Mouse (Mus musculus): Measurements from ENCODE around the gene Neil1. TPM values are rescaled to one million over a fixed set of nuclear protein-coding genes. Genes with fewer than 3 reads are reported as not detected.

The Neil1 gene
- polyA plus RNA-seq, 1 experiment from 2014 or later, result 5.5 TPM

DNA sequence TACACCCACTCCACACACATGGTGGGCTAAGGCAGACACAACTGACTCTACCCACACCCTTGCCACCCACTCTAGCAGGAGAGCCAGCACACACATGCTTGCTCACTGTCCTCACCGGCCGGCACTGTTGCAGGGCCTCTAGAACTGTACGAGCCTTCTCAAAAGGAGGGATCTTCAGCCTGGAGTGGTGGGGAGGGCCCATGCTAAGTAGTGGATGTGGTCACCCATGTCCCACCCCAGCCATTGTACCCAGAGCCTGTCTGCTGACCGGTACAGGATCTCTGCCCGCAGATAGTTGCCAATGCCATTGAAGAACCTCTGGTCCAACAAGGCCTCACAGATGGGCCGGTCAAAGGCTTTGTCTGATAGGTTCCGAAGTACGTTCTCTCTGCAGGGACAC, 3.3 kb downstream of the Neil1 start:
- Histone ChIP-seq H3K4me3 (ENCODE audit: low read depth, low read length) (no peak overlapping the region), H3K27ac (ENCODE audit: low read depth, low read length) (no peak overlapping the region), H3K27me3 (replicated peaks; ENCODE audit: control insufficient read depth, insufficient read depth, low read length) (no peaks in the 10 kb centered on the region), H3K4me2 (ENCODE audit: low read length) (no peak overlapping the region), H3K9me3 (replicated peaks; ENCODE audit: control insufficient read depth, low read length) (no peaks in the 10 kb centered on the region), H3K4me1 (ENCODE audit: control insufficient read depth, insufficient read depth, low read length) (peaks cover 11% of the 10 kb centered on the region), H3K9ac (ENCODE audit: low read length) (no peak overlapping the region), H3K36me3 (ENCODE audit: control insufficient read depth, insufficient read depth, low read length) (peaks cover 40% of the 10 kb centered on the region)
- ATAC-seq (no peak), DNase-seq (ENCODE audit: low spot score) (no peak)
- 88% methylated on average over 8 of the region's 8 CpGs for WGBS

DNA sequence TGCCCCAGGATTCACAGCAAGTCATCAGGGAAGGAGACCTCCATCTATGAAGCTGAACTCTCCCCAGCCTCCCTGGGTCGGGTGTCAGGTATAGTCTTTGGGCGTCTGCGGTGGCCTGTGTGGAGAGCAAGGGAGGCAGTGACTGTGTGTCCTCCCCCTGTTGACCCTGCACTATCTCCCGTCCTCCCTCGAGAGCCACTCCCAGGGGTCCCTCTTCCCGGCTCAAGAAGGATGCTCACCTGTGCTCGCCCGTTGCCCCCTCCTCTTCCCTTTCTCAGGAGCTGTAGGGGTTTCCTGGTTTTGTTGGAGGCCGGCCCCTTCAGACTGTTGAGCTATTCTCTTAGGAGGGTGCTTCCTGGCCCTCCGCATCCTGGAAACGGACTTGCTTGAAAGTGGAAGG, 4.9 kb downstream of the Neil1 start:
- DNase-seq (ENCODE audit: low spot score) (no peak), ATAC-seq (no peak)
- no peaks in the 10 kb centered on the region for H3K27me3 ChIP-seq (replicated peaks; ENCODE audit: control insufficient read depth, insufficient read depth, low read length)

DNA sequence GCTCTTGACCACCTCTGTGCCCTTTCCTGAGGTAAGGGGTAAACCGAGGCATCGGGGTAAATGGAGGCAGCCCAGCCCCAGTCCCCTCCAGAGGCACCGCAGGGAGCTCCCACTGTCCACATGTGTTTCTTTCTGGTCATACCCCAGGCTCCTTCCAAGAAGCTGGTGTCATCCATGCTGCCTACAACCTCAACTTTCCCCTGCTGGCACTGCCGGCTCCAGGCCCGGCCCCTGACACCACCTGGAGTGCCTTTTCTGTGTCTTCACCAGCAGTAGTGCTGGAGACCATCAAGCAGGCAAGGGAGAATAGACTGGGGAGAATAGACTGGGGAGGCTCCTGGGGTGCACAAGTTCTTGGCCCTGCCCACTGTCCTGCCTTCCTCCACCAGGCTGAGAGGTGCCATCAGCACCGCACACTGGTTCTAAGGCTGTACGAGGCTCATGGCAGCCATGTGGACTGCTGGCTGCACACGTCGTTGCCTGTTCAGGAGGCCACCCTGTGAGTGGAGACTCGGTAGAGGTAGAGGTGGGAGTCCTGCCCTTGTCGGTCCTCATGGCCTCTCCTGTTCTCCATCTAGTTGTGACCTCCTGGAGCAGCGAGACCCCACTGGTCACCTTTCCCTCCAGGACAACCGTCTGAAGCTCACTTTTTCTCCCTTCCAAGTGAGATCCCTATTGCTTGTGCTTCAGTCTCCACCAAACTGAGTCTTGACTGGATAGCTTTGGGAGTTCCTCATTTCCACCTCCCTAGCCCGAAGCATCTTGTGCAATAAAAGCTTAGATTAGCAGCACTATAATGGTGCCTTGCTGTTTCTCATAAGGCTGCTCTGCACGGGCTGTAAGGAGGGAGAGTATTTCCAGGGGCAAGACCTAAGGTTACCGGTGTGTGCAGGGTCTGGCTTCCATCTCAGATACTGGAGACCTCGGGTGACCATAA, 6.4 kb downstream of the Neil1 start:
- 95% methylated on average over 17 of the region's 17 CpGs for WGBS
- H3K4me3 ChIP-seq (ENCODE audit: low read depth, low read length), result no peak overlapping the region
- DNase-seq (ENCODE audit: low spot score), result no peak
- ATAC-seq, result no peak
- no peak overlapping the region for H3K9ac ChIP-seq (ENCODE audit: low read length)
- no peaks in the 10 kb centered on the region for H3K4me1 ChIP-seq (ENCODE audit: control insufficient read depth, insufficient read depth, low read length)
- no peak overlapping the region for H3K27ac ChIP-seq (ENCODE audit: low read depth, low read length)
- no peaks in the 10 kb centered on the region for H3K27me3 ChIP-seq (replicated peaks; ENCODE audit: control insufficient read depth, insufficient read depth, low read length)
- peaks cover 68% of the 10 kb centered on the region for H3K36me3 ChIP-seq (ENCODE audit: control insufficient read depth, insufficient read depth, low read length)
- no peak overlapping the region for H3K4me2 ChIP-seq (ENCODE audit: low read length)
- no peaks in the 10 kb centered on the region for H3K9me3 ChIP-seq (replicated peaks; ENCODE audit: control insufficient read depth, low read length)

More for the DNA sequence above, 4.9 kb downstream of the Neil1 start:
- H3K4me1 ChIP-seq (ENCODE audit: control insufficient read depth, insufficient read depth, low read length), result peaks cover 7% of the 10 kb centered on the region
- H3K4me3 ChIP-seq (ENCODE audit: low read depth, low read length), result no peak overlapping the region
- peaks cover 53% of the 10 kb centered on the region for H3K36me3 ChIP-seq (ENCODE audit: control insufficient read depth, insufficient read depth, low read length)
- H3K9ac ChIP-seq (ENCODE audit: low read length), result no peak overlapping the region
- H3K4me2 ChIP-seq (ENCODE audit: low read length), result no peak overlapping the region
- WGBS, result 84% methylated on average over 11 of the region's 11 CpGs
- no peak overlapping the region for H3K27ac ChIP-seq (ENCODE audit: low read depth, low read length)
- H3K9me3 ChIP-seq (replicated peaks; ENCODE audit: control insufficient read depth, low read length), result no peaks in the 10 kb centered on the region

DNA sequence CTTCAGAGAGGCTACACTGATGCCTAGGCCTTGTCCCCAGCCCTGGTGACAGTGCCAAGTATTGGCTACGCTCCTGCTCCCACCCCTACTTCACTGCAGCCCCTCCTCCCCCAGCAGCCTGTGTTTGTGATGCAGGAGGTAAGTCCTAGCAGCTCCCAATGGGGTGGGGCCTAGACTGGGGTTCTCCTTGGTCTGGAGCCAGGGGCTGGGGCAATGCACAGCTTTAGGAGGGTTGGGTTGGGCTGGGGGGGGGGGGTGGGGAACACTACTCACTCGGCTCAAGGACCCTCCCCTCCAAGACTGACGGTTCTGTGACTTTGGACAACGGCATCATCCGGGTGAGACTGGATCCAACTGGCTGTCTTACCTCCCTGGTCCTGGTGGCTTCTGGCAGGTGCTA, 8.5 kb downstream of the Neil1 start:
- Histone ChIP-seq H3K27ac (ENCODE audit: low read depth, low read length) (no peak overlapping the region), H3K9ac (ENCODE audit: low read length) (no peak overlapping the region), H3K27me3 (replicated peaks; ENCODE audit: control insufficient read depth, insufficient read depth, low read length) (no peaks in the 10 kb centered on the region), H3K4me3 (ENCODE audit: low read depth, low read length) (no peak overlapping the region), H3K4me1 (ENCODE audit: control insufficient read depth, insufficient read depth, low read length) (no peaks in the 10 kb centered on the region), H3K36me3 (ENCODE audit: control insufficient read depth, insufficient read depth, low read length) (peaks cover 86% of the 10 kb centered on the region), H3K4me2 (ENCODE audit: low read length) (no peak overlapping the region), H3K9me3 (replicated peaks; ENCODE audit: control insufficient read depth, low read length) (no peaks in the 10 kb centered on the region)
- 88% methylated on average over 5 of the region's 5 CpGs for WGBS
- ATAC-seq (no peak), DNase-seq (ENCODE audit: low spot score) (no peak)

DNA sequence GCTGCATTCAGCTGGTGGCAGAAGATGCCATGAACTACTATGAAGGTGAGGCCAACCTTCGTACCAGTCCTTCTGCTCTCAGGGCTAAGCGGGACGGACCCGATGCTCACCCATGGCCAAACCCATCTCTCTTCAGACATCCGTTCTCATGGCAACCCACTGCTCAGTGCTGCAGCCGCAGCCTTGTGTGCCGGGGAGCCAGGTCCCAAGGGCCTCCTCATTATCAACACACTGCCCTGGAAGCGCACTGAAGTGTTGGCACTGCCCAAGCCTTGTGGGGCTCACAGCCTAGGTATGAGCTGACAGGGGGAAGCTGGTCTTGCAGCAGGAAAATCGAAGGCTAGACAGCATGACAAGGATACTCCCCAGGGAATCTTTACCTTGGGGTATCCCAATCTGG, 9.0 kb downstream of the Neil1 start:
- H3K36me3 ChIP-seq (ENCODE audit: control insufficient read depth, insufficient read depth, low read length), result peaks cover 83% of the 10 kb centered on the region
- WGBS, result 96% methylated on average over 9 of the region's 9 CpGs
- no peak overlapping the region for H3K4me2 ChIP-seq (ENCODE audit: low read length)
- no peaks in the 10 kb centered on the region for H3K9me3 ChIP-seq (replicated peaks; ENCODE audit: control insufficient read depth, low read length)
- ATAC-seq (no peak), DNase-seq (ENCODE audit: low spot score) (no peak)
- H3K4me1 ChIP-seq (ENCODE audit: control insufficient read depth, insufficient read depth, low read length), result no peaks in the 10 kb centered on the region
- H3K4me3 ChIP-seq (ENCODE audit: low read depth, low read length), result no peak overlapping the region
- H3K27me3 ChIP-seq (replicated peaks; ENCODE audit: control insufficient read depth, insufficient read depth, low read length), result no peaks in the 10 kb centered on the region
- H3K9ac ChIP-seq (ENCODE audit: low read length), result no peak overlapping the region
- no peak overlapping the region for H3K27ac ChIP-seq (ENCODE audit: low read depth, low read length)

DNA sequence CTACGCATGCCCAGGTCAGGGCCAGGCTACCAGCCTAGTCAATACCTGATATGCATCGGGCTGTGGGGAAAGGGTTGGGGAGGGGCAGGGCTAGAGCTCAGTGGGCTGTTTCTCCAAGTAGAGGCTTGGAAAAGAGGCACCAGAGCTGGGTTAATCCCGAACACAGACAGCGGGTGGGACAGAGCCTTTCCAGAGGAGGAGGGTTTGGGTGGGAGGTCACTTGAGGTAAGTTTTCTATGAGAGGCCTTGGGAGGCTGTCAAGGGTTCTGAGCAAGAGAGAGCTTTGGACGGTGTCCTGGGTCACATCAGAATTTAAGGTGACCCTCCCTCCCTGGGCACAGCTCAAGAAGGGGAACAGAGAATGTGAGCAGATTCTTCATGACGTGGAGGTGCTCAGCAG, 9.6 kb downstream of the Neil1 start:
- no peak overlapping the region for H3K4me2 ChIP-seq (ENCODE audit: low read length)
- no peaks in the 10 kb centered on the region for H3K4me1 ChIP-seq (ENCODE audit: control insufficient read depth, insufficient read depth, low read length)
- H3K9me3 ChIP-seq (replicated peaks; ENCODE audit: control insufficient read depth, low read length), result no peaks in the 10 kb centered on the region
- H3K4me3 ChIP-seq (ENCODE audit: low read depth, low read length), result no peak overlapping the region
- 94% methylated on average over 6 of the region's 6 CpGs for WGBS
- H3K9ac ChIP-seq (ENCODE audit: low read length), result no peak overlapping the region
- H3K36me3 ChIP-seq (ENCODE audit: control insufficient read depth, insufficient read depth, low read length), result peaks cover 80% of the 10 kb centered on the region
- ATAC-seq (no peak), DNase-seq (ENCODE audit: low spot score) (no peak)
- H3K27me3 ChIP-seq (replicated peaks; ENCODE audit: control insufficient read depth, insufficient read depth, low read length), result no peaks in the 10 kb centered on the region
- no peak overlapping the region for H3K27ac ChIP-seq (ENCODE audit: low read depth, low read length)

DNA sequence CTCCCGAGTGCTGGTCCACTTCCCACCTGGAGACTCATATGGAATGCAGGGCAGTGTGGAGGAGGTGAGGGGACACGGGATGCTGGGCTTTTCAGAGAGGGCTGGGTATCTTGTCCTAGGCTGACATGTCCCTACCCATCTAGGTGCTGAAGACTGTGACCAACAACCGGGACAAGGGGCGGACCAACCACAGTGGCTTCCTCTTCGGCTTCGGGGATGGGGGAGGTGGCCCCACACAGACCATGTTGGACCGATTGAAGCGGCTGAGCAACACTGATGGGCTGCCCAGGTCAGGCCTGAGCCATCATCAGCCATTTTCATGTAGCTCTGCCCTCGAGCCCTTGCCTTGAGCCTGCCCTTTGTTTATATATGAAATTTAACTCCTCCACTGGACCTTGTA, 10.3 kb downstream of the Neil1 start:
- DNase-seq (ENCODE audit: low spot score) (no peak), ATAC-seq (no peak)
- no peak overlapping the region for H3K4me3 ChIP-seq (ENCODE audit: low read depth, low read length)
- WGBS, result 91% methylated on average over 9 of the region's 9 CpGs
- peaks cover 75% of the 10 kb centered on the region for H3K36me3 ChIP-seq (ENCODE audit: control insufficient read depth, insufficient read depth, low read length)
- H3K9me3 ChIP-seq (replicated peaks; ENCODE audit: control insufficient read depth, low read length), result no peaks in the 10 kb centered on the region
- H3K4me2 ChIP-seq (ENCODE audit: low read length), result no peak overlapping the region
- H3K27me3 ChIP-seq (replicated peaks; ENCODE audit: control insufficient read depth, insufficient read depth, low read length), result no peaks in the 10 kb centered on the region
- H3K4me1 ChIP-seq (ENCODE audit: control insufficient read depth, insufficient read depth, low read length), result no peaks in the 10 kb centered on the region
- no peak overlapping the region for H3K9ac ChIP-seq (ENCODE audit: low read length)
- H3K27ac ChIP-seq (ENCODE audit: low read depth, low read length), result no peak overlapping the region

DNA sequence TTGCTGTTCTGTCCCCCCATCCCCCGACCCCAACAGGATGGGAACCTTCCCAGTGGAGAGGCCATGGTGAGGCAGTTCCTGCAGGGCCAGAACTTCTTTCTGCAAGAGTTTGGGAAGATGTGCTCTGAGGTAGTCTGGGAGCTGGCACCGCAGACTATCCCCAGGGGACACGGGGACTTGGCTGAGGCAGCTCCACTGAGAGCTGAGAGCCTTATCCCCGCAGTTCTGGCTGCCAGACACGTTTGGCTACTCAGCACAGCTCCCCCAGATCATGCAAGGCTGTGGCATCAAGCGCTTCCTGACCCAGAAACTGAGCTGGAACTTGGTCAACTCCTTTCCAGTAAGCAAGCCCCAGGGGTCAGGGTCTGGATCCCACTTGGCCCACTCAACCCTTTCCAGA, 10.9 kb downstream of the Neil1 start:
- Histone ChIP-seq H3K4me1 (ENCODE audit: control insufficient read depth, insufficient read depth, low read length) (no peaks in the 10 kb centered on the region), H3K9ac (ENCODE audit: low read length) (no peak overlapping the region), H3K4me2 (ENCODE audit: low read length) (no peak overlapping the region), H3K4me3 (ENCODE audit: low read depth, low read length) (no peak overlapping the region), H3K36me3 (ENCODE audit: control insufficient read depth, insufficient read depth, low read length) (peaks cover 73% of the 10 kb centered on the region), H3K27me3 (replicated peaks; ENCODE audit: control insufficient read depth, insufficient read depth, low read length) (no peaks in the 10 kb centered on the region), H3K9me3 (replicated peaks; ENCODE audit: control insufficient read depth, low read length) (no peaks in the 10 kb centered on the region), H3K27ac (ENCODE audit: low read depth, low read length) (no peak overlapping the region)
- no peak for ATAC-seq
- DNase-seq (ENCODE audit: low spot score), result no peak
- 88% methylated on average over 6 of the region's 6 CpGs for WGBS
